Mouse (Mus musculus) forebrain, postnatal 0 days (tissue): ENCODE results near the gene Barx2. TPM values are rescaled to one million over a fixed set of nuclear protein-coding genes. Genes with fewer than 3 reads are reported as not detected.

Source experiments
- ATAC-seq: fragments of 200-750 bp; cut with Nextera tagmentation; 2 replicates; pipeline ENCODE4 v1.8.0; 2017; ENCODE audit warnings: mild to moderate bottlenecking, moderate library complexity
- DNase-seq: peaks from one replicate; pipeline ENCODE4 v3.0.0-alpha.2; 2015
- H3K27ac ChIP-seq: fragments of 300-500 bp; sonication (generic); 2 replicates; pipeline ENCODE4 v1.5.1; 2014; ENCODE audit warnings: low read depth, mild to moderate bottlenecking, antibody characterized with exemption, low read length, moderate library complexity, mixed read lengths
- H3K27me3 ChIP-seq: fragments of 300-500 bp; sonication (generic); 2 replicates; pipeline ENCODE4 v1.6.1; 2014; ENCODE audit warnings: mild to moderate bottlenecking, low read length, mixed read lengths; ENCODE audit not compliant: insufficient read depth
- H3K36me3 ChIP-seq: fragments of 300-500 bp; sonication (generic); 2 replicates; pipeline ENCODE4 v1.6.1; 2014; ENCODE audit warnings: mild to moderate bottlenecking, moderate library complexity; ENCODE audit not compliant: insufficient read depth
- H3K4me1 ChIP-seq: fragments of 300-500 bp; sonication (generic); 2 replicates; pipeline ENCODE4 v1.6.1; 2014; ENCODE audit warnings: antibody characterized with exemption; ENCODE audit not compliant: insufficient read depth
- H3K4me2 ChIP-seq: fragments of 300-500 bp; sonication (generic); 2 replicates; pipeline ENCODE4 v1.6.1; 2014; ENCODE audit warnings: low read depth, mild to moderate bottlenecking, moderate library complexity
- H3K4me3 ChIP-seq: fragments of 300-500 bp; sonication (generic); 2 replicates; pipeline ENCODE4 v1.5.1; 2014; ENCODE audit warnings: low read depth, low read length, mixed read lengths
- H3K9ac ChIP-seq: fragments of 300-500 bp; sonication (generic); 2 replicates; pipeline ENCODE4 v1.6.1; 2014; ENCODE audit warnings: mild to moderate bottlenecking
- H3K9me3 ChIP-seq: fragments of 300-500 bp; sonication (generic); 2 replicates; pipeline ENCODE4 v1.6.1; 2016; ENCODE audit warnings: low read length
- CTCF ChIP-seq: sonication (generic); IDR thresholded peaks from 2 replicates; pipeline ENCODE4 v1.5.1; 2016; ENCODE audit warnings: antibody characterized with exemption, control low read depth, low read depth
- WGBS: fragments of 180-500 bp; shearing (Covaris S2); extraction: QIAGEN DNeasy Blood & Tissue Kit; methylation state at CpG from one replicate; pipeline ENCODE4 v1.1.7; 2014; 5-methylcytosine and 5-hydroxymethylcytosine counted together
- polyA plus RNA-seq: library from polyadenylated mRNA; unstranded; fragments of >200 nt; fragmentation: Nextera tagmentation; extraction: Ambion mirVana; gene quantifications from 2 replicates; pipeline ENCODE4 v1.2.1, GENCODE M21; 2015
- total RNA-seq: library from RNA; depleted of rRNA; stranded (reverse); fragments of >200 nt; gene quantifications from 2 replicates; pipeline ENCODE4 v1.2.3, GENCODE M21; 2014; rRNA removed

Gene Barx2
- total and polyA plus RNA-seq, 2 experiments from 2014 or later, result 0.19 to 1.0 TPM

DNA sequence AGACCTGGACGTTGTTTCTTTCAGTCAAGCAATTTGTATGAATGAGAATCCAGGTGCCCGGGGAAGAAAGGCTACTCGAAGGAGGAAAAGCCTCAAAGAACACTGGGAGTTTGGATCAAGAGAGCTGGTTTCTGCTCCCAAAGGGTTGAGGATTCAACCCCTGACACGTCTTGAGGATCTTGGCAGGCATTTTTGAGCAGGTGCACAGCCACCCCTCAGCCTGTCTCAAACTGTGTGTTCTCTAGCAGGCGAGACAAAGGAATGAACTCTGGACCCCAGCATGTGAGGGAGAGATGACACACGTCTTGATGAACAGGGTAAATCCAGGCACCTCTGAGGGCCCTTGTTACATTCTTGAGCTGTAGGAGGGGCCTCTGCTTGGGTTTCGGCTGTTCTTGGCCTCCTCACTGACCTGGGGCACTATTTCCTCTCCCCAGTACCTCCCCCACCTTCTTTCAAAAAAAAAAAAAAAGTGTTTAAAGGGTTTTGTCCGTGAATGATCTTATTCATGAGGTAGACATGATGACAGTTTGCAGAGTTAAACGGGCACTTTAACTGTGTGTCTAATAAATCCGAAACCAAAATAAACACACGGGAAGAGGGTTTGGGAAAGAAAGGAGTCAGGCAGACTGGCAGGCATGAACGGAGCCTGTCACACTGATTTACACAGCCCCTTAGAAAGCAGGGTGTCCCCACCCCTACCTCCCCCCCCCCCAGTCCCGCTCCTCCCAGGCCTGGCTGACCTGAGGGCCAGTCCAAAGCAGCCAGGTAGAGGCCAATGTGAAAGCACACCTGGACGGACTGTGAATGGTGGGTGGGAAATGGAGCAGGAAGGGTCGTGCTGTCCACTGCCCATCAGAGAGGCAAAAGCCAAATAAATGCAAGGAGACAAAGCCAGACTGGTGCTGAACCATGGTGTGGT is 73.9 kb downstream of the Barx2 start:
- 53% methylated on average over 15 of the region's 15 CpGs for WGBS
- no peak overlapping the region for H3K27ac ChIP-seq
- H3K36me3 ChIP-seq, result no peaks in the 10 kb centered on the region
- DNase-seq (no peak), ATAC-seq (no peak)
- H3K27me3 ChIP-seq, result no peaks in the 10 kb centered on the region
- no peak overlapping the region for H3K4me2 ChIP-seq
- no peaks in the 10 kb centered on the region for H3K9me3 ChIP-seq
- H3K4me1 ChIP-seq, result no peaks in the 10 kb centered on the region
- TF ChIP-seq CTCF, result no peak
- no peak overlapping the region for H3K4me3 ChIP-seq
- no peak overlapping the region for H3K9ac ChIP-seq

GRCm38 (mm10) chr9:31838047-31838446 is 75.2 kb downstream of the Barx2 start:
- Histone ChIP-seq H3K27me3 (no peaks in the 10 kb centered on the region), H3K9me3 (no peaks in the 10 kb centered on the region), H3K4me3 (no peak overlapping the region), H3K4me1 (no peaks in the 10 kb centered on the region), H3K9ac (no peak overlapping the region), H3K36me3 (no peaks in the 10 kb centered on the region), H3K27ac (no peak overlapping the region), H3K4me2 (no peak overlapping the region)
- 62% methylated on average over 6 of the region's 6 CpGs for WGBS
- no peak for TF ChIP-seq CTCF
- DNase-seq, result no peak
- ATAC-seq, result no peak

- 0 out of 2 replicates have a peak, but pooled peaks have one; percentile 18 for TF ChIP-seq CTCF
- H3K27me3 ChIP-seq, result no peaks in the 10 kb centered on the region
- no peaks in the 10 kb centered on the region for H3K9me3 ChIP-seq
- WGBS, result 90% methylated on average over 2 of the region's 2 CpGs
- DNase-seq (no peak), ATAC-seq (no peak)
- H3K9ac ChIP-seq, result no peak overlapping the region
- no peak overlapping the region for H3K4me3 ChIP-seq
- H3K36me3 ChIP-seq, result no peaks in the 10 kb centered on the region
- no peak overlapping the region for H3K4me2 ChIP-seq
- H3K27ac ChIP-seq, result no peak overlapping the region
- no peaks in the 10 kb centered on the region for H3K4me1 ChIP-seq
Observed at GRCm38 (mm10) chr9:31808753-31809152, 104.5 kb downstream of the Barx2 start.

DNA sequence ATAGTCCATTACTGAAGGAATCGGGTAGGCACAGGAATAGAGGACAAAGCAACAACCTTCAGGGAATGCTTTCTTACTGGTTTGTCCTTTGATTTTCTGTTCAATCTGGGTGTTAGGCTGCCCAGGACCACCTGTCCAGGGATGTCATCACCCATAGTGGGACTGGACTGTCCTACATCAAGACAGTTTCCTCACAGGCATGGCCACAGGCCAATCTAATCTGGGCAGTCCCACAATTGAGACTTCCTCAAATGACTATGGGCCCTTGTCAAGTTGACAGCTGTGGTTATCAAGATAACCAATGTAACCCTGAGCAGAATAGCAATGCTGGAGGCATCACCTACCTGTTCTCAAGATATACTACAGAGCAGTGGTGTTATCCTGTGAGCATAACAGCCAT is 110.6 kb downstream of the Barx2 start:
- Histone ChIP-seq H3K4me1 (no peaks in the 10 kb centered on the region), H3K27ac (no peak overlapping the region), H3K36me3 (no peaks in the 10 kb centered on the region), H3K4me2 (no peak overlapping the region), H3K9me3 (no peaks in the 10 kb centered on the region), H3K27me3 (no peaks in the 10 kb centered on the region), H3K4me3 (no peak overlapping the region), H3K9ac (no peak overlapping the region)
- DNase-seq, result no peak
- WGBS, result 97% methylated on average over 1 of the region's 1 CpGs
- no peak for ATAC-seq
- TF ChIP-seq CTCF, result no peak

Other genes with a start within 250 kb of the Barx2 start
- gene Arhgap32, start 202.7 kb upstream of the Barx2 start, total RNA-seq, result 40.9 and 47.6 TPM in 2 replicates
- gene Arhgap32, start 202.7 kb upstream of the Barx2 start, polyA plus RNA-seq, result 8.6 and 12.9 TPM in 2 replicates